Mouse (Mus musculus): Measurements from ENCODE around the gene Gabrb2. TPM values are rescaled to one million over a fixed set of nuclear protein-coding genes. Genes with fewer than 3 reads are reported as not detected.

Gabrb2 gene
- total and polyA plus RNA-seq, 3 experiments = 0.75 to 1.3 TPM; not detected in 1

GRCm38 (mm10) chr11:42443641-42444040, 24.1 kb downstream of the Gabrb2 start:
- intact Hi-C loops (cut with DNase I) = no loop called here
- Histone ChIP-seq H3K9ac (ENCODE audit: low read depth, low read length) (no peak overlapping the region), H3K4me1 (ENCODE audit: control insufficient read depth, insufficient read depth, low read length) (no peaks in the 10 kb centered on the region), H3K79me2 (replicated peaks; ENCODE audit: control insufficient read depth, insufficient read depth, low read length) (no peaks in the 10 kb centered on the region), H3K27ac (no peak overlapping the region), H3K36me3 (ENCODE audit: control insufficient read depth, insufficient read depth, low read length) (no peaks in the 10 kb centered on the region), H3K27me3 (ENCODE audit: control insufficient read depth, insufficient read depth, low read length) (no peaks in the 10 kb centered on the region), H3K4me3 (no peak overlapping the region)
- TF ChIP-seq CTCF (IDR thresholded peaks at IDR 0.05) (no peak), POLR2A (IDR thresholded peaks at IDR 0.05; ENCODE audit: insufficient read depth, low read depth, low read length) (no peak), EP300 (IDR thresholded peaks at IDR 0.05; ENCODE audit: insufficient read depth, low read depth, low read length) (no peak)
- no peak for DNase-seq

- 41% methylated on average over 4 of the region's 4 CpGs for WGBS
- no peaks in the 10 kb centered on the region for H3K36me3 ChIP-seq (ENCODE audit: control insufficient read depth, insufficient read depth, low read length)
- H3K9ac ChIP-seq (ENCODE audit: low read depth, low read length) = no peak overlapping the region
- no peaks in the 10 kb centered on the region for H3K27me3 ChIP-seq (ENCODE audit: control insufficient read depth, insufficient read depth, low read length)
- intact Hi-C loops (cut with DNase I) = no loop called here
- no peaks in the 10 kb centered on the region for H3K4me1 ChIP-seq (ENCODE audit: control insufficient read depth, insufficient read depth, low read length)
- TF ChIP-seq CTCF (IDR thresholded peaks at IDR 0.05) = no peak
- TF ChIP-seq POLR2A (IDR thresholded peaks at IDR 0.05; ENCODE audit: insufficient read depth, low read depth, low read length) = no peak
- TF ChIP-seq EP300 (IDR thresholded peaks at IDR 0.05; ENCODE audit: insufficient read depth, low read depth, low read length) = no peak
- no peak for DNase-seq
- no peaks in the 10 kb centered on the region for H3K79me2 ChIP-seq (replicated peaks; ENCODE audit: control insufficient read depth, insufficient read depth, low read length)
- H3K27ac ChIP-seq = no peak overlapping the region
- no peak overlapping the region for H3K4me3 ChIP-seq
Measured at GRCm38 (mm10) chr11:42448929-42449328, 29.4 kb downstream of the Gabrb2 start.

DNA sequence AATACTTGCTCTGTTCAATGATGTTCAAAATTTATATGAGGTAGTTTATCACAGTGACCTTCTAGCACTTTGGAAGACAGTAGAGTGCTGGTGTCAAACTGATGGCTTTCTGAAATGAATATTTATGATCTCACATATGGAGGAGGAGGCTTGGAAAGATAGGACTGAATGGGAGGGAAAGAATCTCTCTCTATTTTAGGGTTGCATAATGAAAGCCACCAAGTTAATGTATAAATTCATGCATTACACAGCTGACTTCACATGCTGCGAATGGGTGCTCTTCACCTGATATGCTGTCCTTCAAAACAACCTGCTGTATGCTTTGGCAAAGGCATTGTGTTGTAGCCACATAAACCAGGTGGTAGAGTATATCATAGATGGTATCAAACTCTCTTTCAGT, 44.6 kb downstream of the Gabrb2 start:
- no peak overlapping the region for H3K9ac ChIP-seq (ENCODE audit: low read depth, low read length)
- H3K27ac ChIP-seq = no peak overlapping the region
- WGBS = 74% methylated on average over 1 of the region's 1 CpGs
- DNase-seq = no peak
- no peak overlapping the region for H3K4me3 ChIP-seq
- H3K36me3 ChIP-seq (ENCODE audit: control insufficient read depth, insufficient read depth, low read length) = no peaks in the 10 kb centered on the region
- no peaks in the 10 kb centered on the region for H3K79me2 ChIP-seq (replicated peaks; ENCODE audit: control insufficient read depth, insufficient read depth, low read length)
- TF ChIP-seq CTCF (IDR thresholded peaks at IDR 0.05) (no peak), EP300 (IDR thresholded peaks at IDR 0.05; ENCODE audit: insufficient read depth, low read depth, low read length) (no peak), POLR2A (IDR thresholded peaks at IDR 0.05; ENCODE audit: insufficient read depth, low read depth, low read length) (no peak)
- H3K27me3 ChIP-seq (ENCODE audit: control insufficient read depth, insufficient read depth, low read length) = no peaks in the 10 kb centered on the region
- intact Hi-C loops (cut with DNase I) = no loop called here
- no peaks in the 10 kb centered on the region for H3K4me1 ChIP-seq (ENCODE audit: control insufficient read depth, insufficient read depth, low read length)

DNA sequence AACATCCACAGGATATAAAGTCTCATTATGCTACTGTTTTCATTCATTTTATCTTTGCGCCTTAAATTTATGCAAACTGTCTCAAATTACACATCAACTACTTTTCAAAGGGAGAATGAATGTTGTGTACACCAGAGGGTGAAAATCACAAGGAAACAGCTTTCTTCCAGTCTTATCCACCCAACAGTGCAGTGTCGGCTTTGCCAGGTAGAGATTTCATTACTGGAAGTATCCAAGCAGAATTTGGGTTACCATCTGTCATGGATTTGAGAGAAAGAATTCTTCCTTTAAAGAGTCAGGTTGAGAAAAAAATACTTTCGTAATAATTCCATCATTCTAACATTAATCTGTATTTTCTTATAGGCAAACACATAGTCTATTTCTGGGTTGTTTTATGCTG, 48.8 kb downstream of the Gabrb2 start:
- Histone ChIP-seq H3K36me3 (ENCODE audit: control insufficient read depth, insufficient read depth, low read length) (no peaks in the 10 kb centered on the region), H3K4me1 (ENCODE audit: control insufficient read depth, insufficient read depth, low read length) (no peaks in the 10 kb centered on the region), H3K9ac (ENCODE audit: low read depth, low read length) (no peak overlapping the region), H3K27ac (no peak overlapping the region), H3K79me2 (replicated peaks; ENCODE audit: control insufficient read depth, insufficient read depth, low read length) (no peaks in the 10 kb centered on the region), H3K27me3 (ENCODE audit: control insufficient read depth, insufficient read depth, low read length) (no peaks in the 10 kb centered on the region), H3K4me3 (no peak overlapping the region)
- 77% methylated on average over 3 of the region's 3 CpGs for WGBS
- intact Hi-C loops (cut with DNase I) = no loop called here
- no peak for DNase-seq
- TF ChIP-seq EP300 (IDR thresholded peaks at IDR 0.05; ENCODE audit: insufficient read depth, low read depth, low read length) (no peak), POLR2A (IDR thresholded peaks at IDR 0.05; ENCODE audit: insufficient read depth, low read depth, low read length) (no peak), CTCF (IDR thresholded peaks at IDR 0.05) (no peak)

GRCm38 (mm10) chr11:42474523-42474922, 55.0 kb downstream of the Gabrb2 start:
- WGBS = 85% methylated on average over 3 of the region's 3 CpGs
- no peaks in the 10 kb centered on the region for H3K36me3 ChIP-seq (ENCODE audit: control insufficient read depth, insufficient read depth, low read length)
- TF ChIP-seq EP300 (IDR thresholded peaks at IDR 0.05; ENCODE audit: insufficient read depth, low read depth, low read length) (no peak), CTCF (IDR thresholded peaks at IDR 0.05) (no peak), POLR2A (IDR thresholded peaks at IDR 0.05; ENCODE audit: insufficient read depth, low read depth, low read length) (no peak)

DNA sequence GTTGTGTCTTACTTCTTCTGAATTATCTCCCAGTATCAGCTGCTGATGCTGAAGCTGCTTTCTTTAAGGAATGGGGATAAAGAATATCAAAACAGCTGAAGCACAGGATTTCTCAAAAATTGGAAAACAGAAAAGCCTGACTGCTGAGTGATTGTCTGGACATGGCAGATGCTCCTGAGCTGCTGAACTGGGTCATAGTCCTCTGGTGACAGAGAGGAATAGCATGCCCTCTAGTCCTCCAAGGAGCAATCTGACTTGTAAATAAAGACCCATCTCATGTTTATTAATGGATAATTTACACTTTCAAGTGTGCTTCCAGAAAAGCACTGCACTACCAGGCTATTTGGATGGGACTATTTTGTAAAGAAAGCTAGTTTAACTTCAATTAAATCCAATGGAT, 68.1 kb downstream of the Gabrb2 start:
- no peaks in the 10 kb centered on the region for H3K36me3 ChIP-seq (ENCODE audit: control insufficient read depth, insufficient read depth, low read length)
- no peaks in the 10 kb centered on the region for H3K79me2 ChIP-seq (replicated peaks; ENCODE audit: control insufficient read depth, insufficient read depth, low read length)
- no peak overlapping the region for H3K9ac ChIP-seq (ENCODE audit: low read depth, low read length)
- TF ChIP-seq CTCF (IDR thresholded peaks at IDR 0.05) (no peak), EP300 (IDR thresholded peaks at IDR 0.05; ENCODE audit: insufficient read depth, low read depth, low read length) (no peak), POLR2A (IDR thresholded peaks at IDR 0.05; ENCODE audit: insufficient read depth, low read depth, low read length) (no peak)
- no peak for DNase-seq
- intact Hi-C loops (cut with DNase I) = no loop called here
- no peak overlapping the region for H3K27ac ChIP-seq
- no peaks in the 10 kb centered on the region for H3K27me3 ChIP-seq (ENCODE audit: control insufficient read depth, insufficient read depth, low read length)
- H3K4me3 ChIP-seq = no peak overlapping the region
- H3K4me1 ChIP-seq (ENCODE audit: control insufficient read depth, insufficient read depth, low read length) = no peaks in the 10 kb centered on the region

More at GRCm38 (mm10) chr11:42474523-42474922, 55.0 kb downstream of the Gabrb2 start:
- intact Hi-C loops (cut with DNase I) = no loop called here
- DNase-seq = no peak
- Histone ChIP-seq H3K27me3 (ENCODE audit: control insufficient read depth, insufficient read depth, low read length) (no peaks in the 10 kb centered on the region), H3K4me1 (ENCODE audit: control insufficient read depth, insufficient read depth, low read length) (no peaks in the 10 kb centered on the region), H3K27ac (no peak overlapping the region), H3K9ac (ENCODE audit: low read depth, low read length) (no peak overlapping the region), H3K4me3 (no peak overlapping the region), H3K79me2 (replicated peaks; ENCODE audit: control insufficient read depth, insufficient read depth, low read length) (no peaks in the 10 kb centered on the region)

All from heart, adult 2 months (tissue).